12 mouse cellular contexts compared by ENCODE assay signal in the genomic region with DNA sequence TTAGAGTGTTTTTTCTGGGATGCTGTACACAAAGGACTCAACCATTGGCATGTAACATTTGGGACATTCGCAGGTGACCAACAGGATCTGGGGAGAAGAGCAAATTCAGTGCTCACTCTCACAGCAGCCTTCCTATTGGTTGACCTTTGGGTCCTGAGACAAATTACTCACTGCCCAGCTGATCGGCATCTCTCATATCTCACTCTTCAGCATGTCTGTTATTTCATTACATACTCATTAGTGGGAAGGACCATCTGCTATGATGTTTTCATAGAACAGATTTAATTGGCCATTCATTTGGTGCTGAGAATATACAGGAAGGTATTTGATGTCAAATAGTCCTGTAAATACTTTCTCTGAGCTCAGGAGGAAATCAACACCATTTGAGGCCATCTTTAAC.
"Had no signal": no experiment of that assay in that cellular context is flagged by ENCODE, and none has a peak within 500 bp of the region (broad histone marks: within the 10 kb centered on the region; RNA-seq: fewer than 3 reads in every experiment).

No protein-coding gene starts in this region.

- DNase-seq: gastrocnemius, adult 2 months; gastrocnemius, postnatal 10 days; gastrocnemius, postnatal 25 days; heart, adult 2 months; heart, postnatal 4 days; kidney, adult 18-20 months; kidney, adult 8-10 months; kidney, postnatal 10 days; kidney, postnatal 25 days; kidney, postnatal 4 days; liver; liver, embryonic 13.5 days had no signal
